Mouse (Mus musculus): ENCODE results near the gene Psg27.
"Not testable (repeated sequence)": the region's sequence is repeated elsewhere in the genome, so short reads cannot be mapped to it uniquely, and the experiment has no call there.

DNA sequence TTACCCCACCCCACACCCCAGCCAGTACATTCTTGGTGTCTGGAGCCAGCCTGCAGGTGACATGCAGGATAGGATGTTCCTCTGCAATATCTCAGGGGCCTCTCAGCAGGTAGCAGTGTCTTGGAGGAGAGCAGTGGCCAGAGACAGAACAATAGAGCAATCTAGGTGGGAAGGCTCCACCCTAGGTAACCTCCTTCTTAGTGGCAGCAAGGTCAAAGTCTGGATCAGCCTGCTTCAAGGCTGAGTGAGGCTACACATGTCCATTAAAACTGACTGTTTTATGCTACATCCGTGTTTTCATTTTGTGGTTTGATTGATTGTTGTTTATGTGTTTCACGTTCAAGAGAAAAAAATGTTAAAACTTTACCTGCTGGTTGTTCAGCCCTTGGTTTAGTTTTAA, 54.7 kb downstream of the Psg27 start:
- TF ChIP-seq POLR2A (IDR thresholded peaks at IDR 0.05; ENCODE audit: borderline replicate concordance, insufficient read depth, low read length); CTCF (IDR thresholded peaks at IDR 0.05; ENCODE audit: borderline replicate concordance, insufficient read depth, low read depth, low read length): not testable (repeated sequence)

Measured in cerebellum, adult 2 months (tissue).